Mouse (Mus musculus) midbrain, embryonic 15.5 days (tissue): ENCODE results near the gene Scn9a. TPM values are rescaled to one million over a fixed set of nuclear protein-coding genes. Genes with fewer than 3 reads are reported as not detected.

Source experiments
- ATAC-seq: fragments of 200-750 bp; cut with Nextera tagmentation; replicated peaks from 2 replicates; pipeline ENCODE4 v1.8.0; 2017; ENCODE audit warnings: moderate TSS enrichment
- H3K27ac ChIP-seq: fragments of 300-500 bp; sonication (generic); 2 replicates; pipeline ENCODE4 v1.5.1; 2015; ENCODE audit warnings: mild to moderate bottlenecking, inconsistent platforms
- H3K27me3 ChIP-seq: fragments of 300-500 bp; sonication (generic); replicated peaks from 2 replicates; pipeline ENCODE4 v1.6.1; 2015; ENCODE audit warnings: inconsistent platforms
- H3K36me3 ChIP-seq: fragments of 300-500 bp; sonication (generic); replicated peaks from 2 replicates; pipeline ENCODE4 v1.6.1; 2015; ENCODE audit warnings: inconsistent platforms
- H3K4me1 ChIP-seq: fragments of 300-500 bp; sonication (generic); 2 replicates; pipeline ENCODE4 v1.6.1; 2015; ENCODE audit warnings: inconsistent platforms
- H3K4me2 ChIP-seq: fragments of 300-500 bp; sonication (generic); 2 replicates; pipeline ENCODE4 v1.6.1; 2015; ENCODE audit warnings: inconsistent platforms, mild to moderate bottlenecking, moderate library complexity
- H3K4me3 ChIP-seq: fragments of 300-500 bp; sonication (generic); 2 replicates; pipeline ENCODE4 v1.5.1; 2015; ENCODE audit warnings: mild to moderate bottlenecking, inconsistent platforms
- H3K9ac ChIP-seq: fragments of 300-500 bp; sonication (generic); 2 replicates; pipeline ENCODE4 v1.6.1; 2015; ENCODE audit warnings: mild to moderate bottlenecking, inconsistent platforms
- H3K9me3 ChIP-seq: fragments of 300-500 bp; sonication (generic); 2 replicates; pipeline ENCODE4 v1.6.1; 2016; ENCODE audit warnings: inconsistent platforms
- WGBS: fragments of 180-500 bp; shearing (Covaris S2); methylation state at CpG from one replicate; pipeline ENCODE4 v1.1.7; 2015; ENCODE audit warnings: mixed read lengths; 5-methylcytosine and 5-hydroxymethylcytosine counted together
- polyA plus RNA-seq: library from polyadenylated mRNA; unstranded; fragments of >200 nt; fragmentation: Nextera tagmentation; extraction: Ambion mirVana; gene quantifications from 2 replicates; pipeline ENCODE4 v1.2.1, GENCODE M21; 2015

Scn9a gene
- polyA plus RNA-seq, 1 experiment from 2014 or later: 13.7 TPM

- peaks cover 7% of the 10 kb centered on the region for H3K4me1 ChIP-seq
- peak overlapping the region; percentile 43 for H3K9ac ChIP-seq
- H3K4me3 ChIP-seq: peak overlapping the region; percentile 42
- no peak overlapping the region for H3K27ac ChIP-seq
- H3K36me3 ChIP-seq: no peaks in the 10 kb centered on the region
- ATAC-seq: peak; percentile 84
- H3K9me3 ChIP-seq: no peaks in the 10 kb centered on the region
- H3K27me3 ChIP-seq: no peaks in the 10 kb centered on the region
- peak overlapping the region; percentile 63 for H3K4me2 ChIP-seq
- WGBS: 5% methylated on average over 21 of the region's 21 CpGs
Observed at GRCm38 (mm10) chr2:66439764-66440471, 194.8 kb downstream of the Scn9a start.

- WGBS: 55% methylated on average over 3 of the region's 3 CpGs
- no peak for ATAC-seq
Observed at GRCm38 (mm10) chr2:66436286-66436685, 198.5 kb downstream of the Scn9a start.

More at GRCm38 (mm10) chr2:66436286-66436685, 198.5 kb downstream of the Scn9a start:
- no peaks in the 10 kb centered on the region for H3K27me3 ChIP-seq
- no peaks in the 10 kb centered on the region for H3K9me3 ChIP-seq
- H3K9ac ChIP-seq: no peak overlapping the region
- no peak overlapping the region for H3K4me2 ChIP-seq
- H3K4me1 ChIP-seq: peaks cover 7% of the 10 kb centered on the region
- no peaks in the 10 kb centered on the region for H3K36me3 ChIP-seq
- no peak overlapping the region for H3K27ac ChIP-seq
- no peak overlapping the region for H3K4me3 ChIP-seq

Other genes starting within 250 kb of the Scn9a start
- 16.9 and 19.5 TPM in 2 replicates for gene Scn1a, start 194.1 kb downstream of the Scn9a start, polyA plus RNA-seq
- 0.08 and 0.17 TPM in 2 replicates for gene Scn7a, start 150.0 kb upstream of the Scn9a start, polyA plus RNA-seq